Mouse (Mus musculus) heart, embryonic 12.5 days (tissue): Measurements from ENCODE around the gene Arhgap10. TPM values are rescaled to one million over a fixed set of nuclear protein-coding genes. Genes with fewer than 3 reads are reported as not detected.

ENCODE experiments used
- ATAC-seq: fragments of 200-750 bp; cut with Nextera tagmentation; 2 replicates; pipeline ENCODE4 v1.8.0; 2017; ENCODE audit warnings: moderate TSS enrichment, moderate library complexity; ENCODE audit not compliant: insufficient number of reproducible peaks, low FRiP score
- H3K27ac ChIP-seq: fragments of 300-500 bp; sonication (generic); 2 replicates; pipeline ENCODE4 v1.5.1; 2016; ENCODE audit warnings: mild to moderate bottlenecking, moderate library complexity; ENCODE audit not compliant: poor library complexity, severe bottlenecking
- H3K27me3 ChIP-seq: fragments of 300-500 bp; sonication (generic); replicated peaks from 2 replicates; pipeline ENCODE4 v1.6.1; 2016; ENCODE audit warnings: mild to moderate bottlenecking, moderate library complexity
- H3K36me3 ChIP-seq: fragments of 300-500 bp; sonication (generic); 2 replicates; pipeline ENCODE4 v1.6.1; 2016; ENCODE audit warnings: mild to moderate bottlenecking, moderate library complexity
- H3K4me1 ChIP-seq: fragments of 300-500 bp; sonication (generic); replicated peaks from 2 replicates; pipeline ENCODE4 v1.6.1; 2016; ENCODE audit warnings: mild to moderate bottlenecking
- H3K4me2 ChIP-seq: fragments of 300-500 bp; sonication (generic); 2 replicates; pipeline ENCODE4 v1.6.1; 2016; ENCODE audit warnings: mild to moderate bottlenecking, moderate library complexity
- H3K4me3 ChIP-seq: fragments of 300-500 bp; sonication (generic); 2 replicates; pipeline ENCODE4 v1.5.1; 2016; ENCODE audit warnings: mild to moderate bottlenecking
- H3K9ac ChIP-seq: fragments of 300-500 bp; sonication (generic); 2 replicates; pipeline ENCODE4 v1.6.1; 2016; ENCODE audit warnings: mild to moderate bottlenecking, moderate library complexity
- H3K9me3 ChIP-seq: fragments of 300-500 bp; sonication (generic); replicated peaks from 2 replicates; pipeline ENCODE4 v1.6.1; 2016; ENCODE audit warnings: mild to moderate bottlenecking, moderate library complexity
- WGBS: fragments of 180-500 bp; shearing (Covaris S2); methylation state at CpG from one replicate; pipeline ENCODE4 v1.1.7; 2016; 5-methylcytosine and 5-hydroxymethylcytosine counted together
- polyA plus RNA-seq: library from polyadenylated mRNA; unstranded; fragments of >200 nt; fragmentation: Nextera tagmentation; extraction: Ambion mirVana; gene quantifications from 2 replicates; pipeline ENCODE4 v1.2.1, GENCODE M21; 2016

Arhgap10 gene
- polyA plus RNA-seq, 1 experiment from 2014 or later: 25.3 TPM

DNA sequence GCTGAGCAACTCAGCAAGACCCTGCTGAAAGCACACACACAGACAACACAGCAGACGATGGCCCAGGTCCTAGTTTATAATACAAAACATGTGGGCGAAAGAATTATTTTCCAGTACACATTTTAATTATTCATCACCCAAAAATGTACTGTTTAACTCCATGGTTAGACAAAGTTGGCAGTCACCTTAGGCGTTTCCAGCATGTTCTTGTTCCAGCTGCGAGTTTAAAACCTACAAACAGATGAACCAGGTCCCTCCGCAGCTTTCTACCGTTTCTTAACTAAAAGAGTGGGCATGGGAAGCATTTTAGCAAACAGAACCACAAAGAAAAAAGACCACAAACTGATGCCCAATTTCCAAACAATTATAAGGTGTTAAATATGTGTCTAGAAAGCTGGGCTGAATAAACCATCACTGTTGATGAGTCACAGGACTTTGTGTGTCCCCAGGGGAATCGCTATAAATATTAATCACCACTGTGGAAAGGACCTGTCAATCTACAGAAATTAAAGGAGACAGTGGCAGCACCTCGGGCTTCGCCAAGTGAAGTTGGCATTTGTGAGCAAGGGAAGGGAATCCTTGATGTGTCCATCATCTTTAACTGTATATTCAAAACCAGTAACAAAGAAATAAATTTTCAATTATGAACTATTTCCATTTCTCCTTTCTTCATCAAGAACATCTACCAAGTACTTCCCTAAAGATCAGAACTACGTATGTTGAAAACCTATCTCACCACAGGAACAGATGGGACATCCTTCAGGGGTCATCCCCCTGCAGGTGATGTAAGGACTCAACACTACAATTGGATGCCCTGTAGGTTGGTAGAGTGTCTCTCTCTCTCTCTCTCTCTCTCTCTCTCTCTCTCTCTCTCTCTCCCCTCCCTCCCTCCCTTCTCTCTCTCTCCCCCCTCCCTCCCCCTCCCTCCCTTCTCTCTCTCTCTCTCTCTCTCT is 23.1 kb downstream of the Arhgap10 start:
- Histone ChIP-seq H3K4me3 (no peak overlapping the region), H3K36me3 (no peaks in the 10 kb centered on the region), H3K4me1 (peaks cover 52% of the 10 kb centered on the region), H3K27ac (no peak overlapping the region), H3K4me2 (no peak overlapping the region), H3K27me3 (no peaks in the 10 kb centered on the region), H3K9me3 (no peaks in the 10 kb centered on the region), H3K9ac (no peak overlapping the region)
- no peak for ATAC-seq
- WGBS: 86% methylated on average over 10 of the region's 10 CpGs

DNA sequence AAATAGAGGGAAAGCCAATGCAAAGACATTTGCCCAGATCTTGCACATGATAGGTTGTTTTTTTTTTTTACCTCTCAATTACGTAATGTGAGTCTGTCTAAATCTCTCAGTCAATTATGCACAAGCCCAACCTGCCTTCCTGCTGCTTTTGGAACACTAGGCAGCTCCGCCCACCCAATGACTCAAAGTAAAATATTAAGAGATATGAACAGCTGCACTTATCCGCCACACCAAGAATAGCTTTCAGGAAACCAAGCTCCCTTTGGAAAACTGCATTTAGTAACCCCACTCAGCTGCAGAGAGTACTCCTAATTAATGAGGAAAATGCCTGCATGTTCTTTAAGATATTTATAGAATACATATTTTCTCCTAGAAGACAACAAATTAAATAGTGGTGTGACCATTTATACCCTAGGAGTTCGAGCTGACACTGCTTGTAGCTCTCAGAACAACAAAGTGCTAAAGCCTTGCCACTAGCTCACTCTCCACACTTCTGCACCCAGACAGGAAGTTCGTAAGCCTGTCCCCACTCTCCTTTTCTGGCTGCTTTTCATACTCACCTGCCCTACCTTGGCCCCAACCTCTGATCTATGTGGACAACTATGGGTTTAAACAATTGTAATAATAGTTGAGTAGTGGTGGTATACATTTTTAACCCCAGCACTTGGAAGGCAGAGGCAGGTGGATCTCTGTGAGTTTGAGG is 25.2 kb downstream of the Arhgap10 start:
- WGBS: 37% methylated on average over 5 of the region's 5 CpGs
- Histone ChIP-seq H3K4me1 (peaks cover 67% of the 10 kb centered on the region), H3K27ac (peak overlapping the region; percentile 89), H3K9ac (no peak overlapping the region), H3K36me3 (no peaks in the 10 kb centered on the region), H3K4me2 (peak overlapping the region; percentile 39), H3K9me3 (no peaks in the 10 kb centered on the region), H3K27me3 (no peaks in the 10 kb centered on the region), H3K4me3 (no peak overlapping the region)
- ATAC-seq: no peak

DNA sequence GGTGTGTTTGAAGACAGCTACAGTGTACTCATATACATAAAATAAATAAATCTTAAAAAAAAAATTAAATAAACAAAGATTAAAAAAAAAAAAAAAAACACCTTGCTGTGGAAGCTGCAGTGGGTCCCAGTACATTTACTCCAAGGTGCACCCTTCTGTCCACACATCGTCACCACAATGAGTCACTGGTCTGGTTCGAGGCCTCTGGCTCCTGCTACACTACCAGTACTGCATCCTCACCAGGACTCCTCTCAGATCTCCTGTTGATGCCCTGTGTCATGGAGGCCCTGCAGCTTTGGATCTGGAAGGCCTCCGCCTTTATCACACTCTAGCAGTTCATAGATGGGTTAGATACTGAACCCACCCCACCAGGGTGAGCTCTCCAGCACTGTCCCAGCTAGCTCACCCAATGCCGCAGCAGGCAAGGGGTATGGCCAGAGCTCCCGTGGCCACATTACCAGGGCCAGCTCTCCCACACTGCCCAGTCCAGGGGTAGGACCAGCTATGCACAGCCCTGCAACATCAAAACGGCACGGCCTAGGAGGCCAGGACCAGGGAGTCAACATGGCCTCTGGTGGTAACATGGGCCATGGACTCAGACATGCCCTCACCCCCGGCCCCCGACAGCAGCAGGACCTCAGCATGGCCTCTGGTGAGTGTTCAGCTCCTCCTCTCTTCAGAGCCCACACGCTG is 26.4 kb downstream of the Arhgap10 start:
- H3K27me3 ChIP-seq: no peaks in the 10 kb centered on the region
- peak overlapping the region; percentile 89 for H3K27ac ChIP-seq
- ATAC-seq: peak; percentile 27; the same call in 1 of the 2 replicates
- no peak overlapping the region for H3K4me3 ChIP-seq
- 87% methylated on average over 10 of the region's 10 CpGs for WGBS
- H3K9ac ChIP-seq: peak overlapping the region; percentile 6; the same call in 1 of the 2 replicates
- H3K36me3 ChIP-seq: no peaks in the 10 kb centered on the region
- H3K9me3 ChIP-seq: no peaks in the 10 kb centered on the region
- no peak overlapping the region for H3K4me2 ChIP-seq
- H3K4me1 ChIP-seq: peaks cover 70% of the 10 kb centered on the region

DNA sequence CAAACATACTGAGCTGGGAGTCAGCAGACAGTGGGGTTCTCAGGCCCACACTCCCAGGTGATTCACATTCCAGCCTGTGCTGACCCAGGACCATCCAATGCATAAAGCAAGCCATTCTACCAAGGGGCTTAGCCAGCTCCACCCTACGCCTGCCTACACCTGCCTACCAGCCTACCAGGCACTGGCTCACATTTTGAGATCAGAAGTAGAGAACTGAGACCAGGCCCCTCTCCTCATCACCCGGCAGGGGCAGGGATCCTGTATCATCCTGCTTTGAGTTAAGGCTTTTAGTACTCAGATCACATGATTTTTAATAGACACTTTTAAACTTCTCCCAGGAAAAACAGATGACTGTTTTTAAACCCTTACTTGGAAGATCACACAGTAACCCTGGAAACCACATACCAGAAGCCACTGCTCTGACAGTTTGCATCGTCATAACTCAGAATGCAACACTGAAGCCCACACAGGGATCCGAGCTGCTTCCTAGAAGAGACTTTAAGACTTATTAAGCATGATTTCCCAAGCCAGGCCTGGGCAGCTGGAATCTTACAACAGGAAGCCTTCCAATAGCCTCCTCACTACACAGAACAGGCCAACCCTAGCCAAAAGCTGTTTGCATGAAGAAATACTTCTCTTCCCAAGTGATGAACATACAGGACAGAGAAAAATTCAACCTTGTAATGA is 27.5 kb downstream of the Arhgap10 start:
- ATAC-seq: no peak
- 54% methylated on average over 4 of the region's 4 CpGs for WGBS
- Histone ChIP-seq H3K9me3 (no peaks in the 10 kb centered on the region), H3K4me3 (no peak overlapping the region), H3K4me2 (no peak overlapping the region), H3K27ac (peak overlapping the region; percentile 35; the same call in 1 of the 2 replicates), H3K36me3 (no peaks in the 10 kb centered on the region), H3K4me1 (peaks cover 68% of the 10 kb centered on the region), H3K27me3 (no peaks in the 10 kb centered on the region), H3K9ac (peak overlapping the region; percentile 10; the same call in 1 of the 2 replicates)

DNA sequence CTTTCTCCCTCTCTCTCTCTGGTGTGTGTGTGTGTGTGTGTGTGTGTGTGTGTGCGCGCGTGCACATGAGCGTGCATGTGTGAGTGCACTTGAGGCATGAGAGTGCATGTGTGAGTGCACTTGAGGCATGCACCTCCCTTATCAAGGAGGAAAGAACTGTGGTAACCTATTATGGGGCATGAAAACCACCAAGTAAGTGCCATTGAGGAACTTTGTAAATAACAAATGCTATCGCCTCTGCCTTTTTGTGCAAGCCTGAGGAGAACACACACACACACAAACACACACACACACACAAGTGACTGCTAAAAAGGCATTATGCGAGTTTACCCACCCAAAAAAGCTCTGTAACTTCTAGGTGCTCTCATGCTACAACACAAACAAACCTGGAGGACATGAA is 28.5 kb downstream of the Arhgap10 start:
- no peaks in the 10 kb centered on the region for H3K9me3 ChIP-seq
- no peak overlapping the region for H3K4me2 ChIP-seq
- no peak overlapping the region for H3K4me3 ChIP-seq
- WGBS: 94% methylated on average over 6 of the region's 6 CpGs
- no peak overlapping the region for H3K9ac ChIP-seq
- H3K27ac ChIP-seq: 0 out of 2 replicates have a peak overlapping the region, but pooled peaks have one; percentile 29
- no peaks in the 10 kb centered on the region for H3K27me3 ChIP-seq
- H3K36me3 ChIP-seq: no peaks in the 10 kb centered on the region
- H3K4me1 ChIP-seq: peaks cover 78% of the 10 kb centered on the region
- no peak for ATAC-seq

DNA sequence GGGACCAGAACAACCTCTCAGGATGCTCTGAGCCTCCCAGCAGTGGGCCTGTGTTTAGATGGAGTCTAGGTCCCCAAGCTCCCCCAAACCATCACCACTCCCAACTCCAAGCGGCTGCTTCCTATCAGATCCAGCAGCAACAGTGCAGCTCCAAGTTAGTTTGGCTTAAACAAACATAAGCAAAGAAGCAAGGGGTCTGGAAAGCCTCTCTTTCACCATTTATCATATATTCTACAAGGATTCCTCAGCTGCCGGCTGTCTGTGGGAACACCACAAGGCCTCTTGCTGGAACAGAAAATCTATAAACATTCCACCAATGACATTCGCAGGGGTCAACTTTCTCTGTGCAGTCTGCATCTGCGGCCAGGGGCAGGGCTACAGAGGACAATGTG is 29.5 kb downstream of the Arhgap10 start:
- WGBS: 22% methylated on average over 4 of the region's 4 CpGs
- Histone ChIP-seq H3K27me3 (no peaks in the 10 kb centered on the region), H3K27ac (peak overlapping the region; percentile 38; the same call in 1 of the 2 replicates), H3K36me3 (no peaks in the 10 kb centered on the region), H3K4me1 (peaks cover 84% of the 10 kb centered on the region), H3K9me3 (no peaks in the 10 kb centered on the region), H3K4me3 (no peak overlapping the region), H3K9ac (peak overlapping the region; percentile 26; the same call in 1 of the 2 replicates), H3K4me2 (peak overlapping the region; percentile 1; the same call in 1 of the 2 replicates)
- ATAC-seq: no peak

DNA sequence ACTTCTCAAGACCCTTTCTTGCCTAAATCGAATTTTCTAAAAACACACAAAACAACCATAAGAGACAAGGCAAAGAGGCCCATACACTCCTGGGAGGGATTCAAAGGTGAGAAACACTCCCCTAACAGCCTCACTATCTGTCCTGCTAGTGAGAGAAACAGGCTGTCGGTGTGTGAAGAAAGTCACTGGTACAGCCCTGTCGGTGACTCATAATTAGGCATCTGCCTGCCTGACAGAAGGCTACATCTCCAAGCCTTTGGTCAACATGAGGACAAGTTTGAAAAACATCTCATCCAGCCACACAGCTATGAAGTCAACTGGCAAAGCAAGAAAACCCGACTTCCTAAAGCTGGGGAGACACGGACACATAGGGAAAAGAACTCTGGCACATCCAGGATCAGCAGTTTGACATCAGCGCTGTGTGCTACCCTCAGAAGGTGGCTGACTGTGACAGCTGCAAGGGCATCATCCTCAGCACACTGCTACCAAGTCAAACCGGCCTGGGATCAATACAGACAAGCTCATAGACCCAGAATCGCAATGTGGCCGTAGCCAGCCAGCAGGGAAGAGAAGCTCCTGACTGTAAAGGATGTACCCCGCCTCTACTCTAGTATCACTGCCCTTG is 30.1 kb downstream of the Arhgap10 start:
- WGBS: 53% methylated on average over 10 of the region's 10 CpGs
- H3K27me3 ChIP-seq: no peaks in the 10 kb centered on the region
- no peak for ATAC-seq
- H3K4me2 ChIP-seq: peak overlapping the region; percentile 1; the same call in 1 of the 2 replicates
- no peaks in the 10 kb centered on the region for H3K9me3 ChIP-seq
- H3K36me3 ChIP-seq: no peaks in the 10 kb centered on the region
- peak overlapping the region; percentile 38; the same call in 1 of the 2 replicates for H3K27ac ChIP-seq
- peak overlapping the region; percentile 26; the same call in 1 of the 2 replicates for H3K9ac ChIP-seq
- H3K4me1 ChIP-seq: peaks cover 84% of the 10 kb centered on the region
- no peak overlapping the region for H3K4me3 ChIP-seq

DNA sequence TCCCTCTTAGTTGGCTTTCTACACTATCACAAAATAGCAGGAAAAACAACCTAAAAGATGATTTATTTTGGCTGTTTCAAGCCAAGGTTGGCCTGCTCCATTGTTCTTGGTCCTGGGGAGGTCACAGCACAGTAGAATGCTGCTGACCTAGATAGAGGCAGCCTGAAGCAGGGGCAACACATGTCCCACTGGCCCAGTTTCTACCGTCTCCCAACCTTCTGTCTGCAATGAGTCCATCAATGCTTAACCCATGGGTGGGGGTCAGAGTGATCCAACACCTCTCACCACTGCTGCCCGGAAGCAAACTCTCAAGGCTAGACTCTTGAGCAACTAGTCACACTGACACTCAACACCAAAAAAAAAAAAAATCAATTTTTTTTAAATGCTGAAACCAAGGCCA is 31.0 kb downstream of the Arhgap10 start:
- WGBS: 73% methylated on average over 2 of the region's 2 CpGs
- Histone ChIP-seq H3K27ac (no peak overlapping the region), H3K4me2 (no peak overlapping the region), H3K9ac (no peak overlapping the region), H3K9me3 (no peaks in the 10 kb centered on the region), H3K36me3 (no peaks in the 10 kb centered on the region), H3K4me3 (no peak overlapping the region), H3K4me1 (peaks cover 84% of the 10 kb centered on the region), H3K27me3 (no peaks in the 10 kb centered on the region)
- ATAC-seq: no peak

DNA sequence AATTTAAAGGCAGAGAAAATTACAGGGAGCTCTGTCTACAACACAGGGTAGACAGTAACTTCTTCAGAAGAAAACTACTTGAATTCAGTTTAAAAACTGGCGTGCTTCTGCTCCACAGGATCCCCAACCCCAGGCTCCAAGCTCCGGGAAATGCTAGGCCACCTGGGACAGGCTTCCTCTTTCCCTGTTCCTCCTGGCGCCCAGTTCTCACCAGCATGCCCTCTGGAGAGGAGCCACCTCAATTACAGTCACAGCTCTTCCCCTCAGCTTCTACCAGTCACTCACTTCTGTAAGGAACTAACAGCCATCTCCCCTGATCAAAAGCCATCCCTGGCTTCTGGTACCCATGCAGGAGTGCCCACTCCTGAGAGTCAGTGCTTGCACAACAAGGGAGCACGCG is 32.9 kb downstream of the Arhgap10 start:
- no peak for ATAC-seq
- no peaks in the 10 kb centered on the region for H3K27me3 ChIP-seq
- H3K36me3 ChIP-seq: no peaks in the 10 kb centered on the region
- no peak overlapping the region for H3K4me2 ChIP-seq
- H3K9me3 ChIP-seq: no peaks in the 10 kb centered on the region
- H3K27ac ChIP-seq: no peak overlapping the region
- no peak overlapping the region for H3K4me3 ChIP-seq
- peaks cover 80% of the 10 kb centered on the region for H3K4me1 ChIP-seq
- WGBS: 71% methylated on average over 5 of the region's 5 CpGs
- H3K9ac ChIP-seq: no peak overlapping the region

DNA sequence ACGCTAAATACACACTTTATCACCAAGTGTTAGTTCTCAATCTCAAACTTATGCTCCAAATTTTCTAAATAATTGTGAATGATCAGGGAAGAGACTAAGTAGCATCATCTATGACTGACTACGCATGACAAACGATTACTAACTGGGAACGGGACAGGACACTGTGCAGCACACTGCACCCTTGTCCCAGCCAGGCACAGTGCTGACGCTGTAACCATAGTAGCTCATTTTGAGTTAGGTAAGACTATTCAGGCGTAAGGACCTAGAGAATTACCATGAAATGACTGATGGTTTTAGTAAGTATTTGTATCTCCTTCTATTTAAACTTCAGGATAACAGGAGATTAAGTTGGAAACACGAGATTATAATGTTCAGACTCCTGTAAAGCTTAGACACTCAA is 33.5 kb downstream of the Arhgap10 start:
- Histone ChIP-seq H3K4me3 (no peak overlapping the region), H3K9ac (no peak overlapping the region), H3K36me3 (no peaks in the 10 kb centered on the region), H3K9me3 (no peaks in the 10 kb centered on the region), H3K4me2 (no peak overlapping the region), H3K27me3 (no peaks in the 10 kb centered on the region), H3K4me1 (peaks cover 80% of the 10 kb centered on the region), H3K27ac (no peak overlapping the region)
- WGBS: 72% methylated on average over 7 of the region's 7 CpGs
- ATAC-seq: no peak
